23 mouse cellular contexts compared by ENCODE assay signal in genomic region chr11:5068126-5068971, GRCm38 (mm10). TPM values are rescaled to one million over a fixed set of nuclear protein-coding genes. Genes with fewer than 3 reads are reported as not detected.
A peak's percentile ranks its signal among the peaks of the same experiment; 100 is the strongest.
DNase-seq lines count a peak whose midpoint lies in the region; ATAC-seq and TF ChIP-seq lines count a peak whose summit lies in the region.
"Had no signal": no experiment of that assay in that cellular context is flagged by ENCODE, and none has a peak within 500 bp of the region (broad histone marks: within the 10 kb centered on the region; RNA-seq: fewer than 3 reads in every experiment).

No protein-coding gene starts in this region.

- ATAC-seq in intestine, postnatal 0 days, result no peak
- ATAC-seq in intestine, embryonic 16.5 days, result no peak
- peak; percentile 57 for ATAC-seq in liver, postnatal 0 days
- no peak for ATAC-seq in stomach, postnatal 0 days (ENCODE audit: low FRiP score, low TSS enrichment)
- ATAC-seq: intestine, embryonic 15.5 days had no signal

- H3K27me3 ChIP-seq in intestine, postnatal 0 days (replicated peaks; ENCODE audit: control insufficient read depth, insufficient read depth, low read length), result no peaks in the 10 kb centered on the region
- H3K27me3 ChIP-seq in intestine, embryonic 16.5 days (replicated peaks; ENCODE audit: control insufficient read depth, insufficient read depth, low read length), result no peaks in the 10 kb centered on the region
- peaks cover 14% of the 10 kb centered on the region for H3K27me3 ChIP-seq in liver, postnatal 0 days (ENCODE audit: insufficient read depth, low read length)
- no peaks in the 10 kb centered on the region for H3K27me3 ChIP-seq in stomach, postnatal 0 days (ENCODE audit: control insufficient read depth, insufficient read depth, low read length)
- H3K27me3 ChIP-seq: intestine, embryonic 15.5 days had no signal

- WGBS in intestine, postnatal 0 days, result 64% methylated on average over 9 of the region's 9 CpGs
- 80% methylated on average over 9 of the region's 9 CpGs for WGBS in intestine, embryonic 16.5 days
- WGBS in liver, postnatal 0 days (ENCODE audit: insufficient replicate concordance), result 57% methylated on average over 9 of the region's 9 CpGs
- WGBS in stomach, postnatal 0 days, result 74% methylated on average over 9 of the region's 9 CpGs

- H3K9me3 ChIP-seq in intestine, postnatal 0 days (ENCODE audit: control insufficient read depth), result no peaks in the 10 kb centered on the region
- H3K9me3 ChIP-seq in intestine, embryonic 16.5 days (ENCODE audit: control insufficient read depth, low read length), result no peaks in the 10 kb centered on the region
- H3K9me3 ChIP-seq in liver, postnatal 0 days (ENCODE audit: low read length), result no peaks in the 10 kb centered on the region
- no peaks in the 10 kb centered on the region for H3K9me3 ChIP-seq in stomach, postnatal 0 days (ENCODE audit: control insufficient read depth, low read length)
- H3K9me3 ChIP-seq: forebrain, embryonic 10.5 days; hindbrain, embryonic 15.5 days; intestine, embryonic 15.5 days; midbrain, embryonic 12.5 days had no signal

- H3K9ac ChIP-seq in intestine, postnatal 0 days (ENCODE audit: low read depth, low read length), result no peak overlapping the region
- H3K9ac ChIP-seq in intestine, embryonic 16.5 days (ENCODE audit: low read depth, low read length), result no peak overlapping the region
- no peak overlapping the region for H3K9ac ChIP-seq in liver, postnatal 0 days (replicated peaks)
- H3K9ac ChIP-seq in stomach, postnatal 0 days (ENCODE audit: low read length), result no peak overlapping the region
- H3K9ac ChIP-seq: hindbrain, embryonic 15.5 days; intestine, embryonic 15.5 days; midbrain, embryonic 12.5 days had no signal

- H3K36me3 ChIP-seq in intestine, postnatal 0 days (ENCODE audit: control insufficient read depth, insufficient read depth), result peaks cover 52% of the 10 kb centered on the region
- H3K36me3 ChIP-seq in intestine, embryonic 16.5 days (ENCODE audit: control insufficient read depth, insufficient read depth, low read length), result peaks cover 31% of the 10 kb centered on the region
- peaks cover 50% of the 10 kb centered on the region for H3K36me3 ChIP-seq in liver, postnatal 0 days (replicated peaks; ENCODE audit: insufficient read depth, low read length)
- H3K36me3 ChIP-seq in stomach, postnatal 0 days (ENCODE audit: control insufficient read depth, insufficient read depth, low read length), result peaks cover 29% of the 10 kb centered on the region

- no peak for TF ChIP-seq CTCF in intestine, postnatal 0 days (IDR thresholded peaks at IDR 0.05; ENCODE audit: low read depth)
- no peak for TF ChIP-seq CTCF in liver, postnatal 0 days (IDR thresholded peaks at IDR 0.05; ENCODE audit: low read depth)
- no peak for TF ChIP-seq CTCF in stomach, postnatal 0 days (IDR thresholded peaks at IDR 0.05; ENCODE audit: low read depth)

- H3K4me3 ChIP-seq in intestine, postnatal 0 days (ENCODE audit: low read depth, low read length), result no peak overlapping the region
- no peak overlapping the region for H3K4me3 ChIP-seq in intestine, embryonic 16.5 days (ENCODE audit: low read length)
- H3K4me3 ChIP-seq in brown adipose tissue, adult 24 weeks (ENCODE audit: insufficient read depth, low read depth, low read length), result no peak overlapping the region
- no peak overlapping the region for H3K4me3 ChIP-seq in liver, postnatal 0 days (ENCODE audit: low read depth, low read length)
- no peak overlapping the region for H3K4me3 ChIP-seq in stomach, postnatal 0 days (ENCODE audit: low read depth, low read length)
- H3K4me3 ChIP-seq: forebrain, embryonic 10.5 days; gastrocnemius, adult 2 months; hindbrain, embryonic 15.5 days; intestine, embryonic 15.5 days; midbrain, embryonic 12.5 days had no signal

- DNase-seq in 416B (ENCODE audit: low read depth), result peak; percentile 35
- DNase-seq in liver, postnatal 0 days, result no peak
- no peak for DNase-seq in gastrocnemius, postnatal 14 days
- DNase-seq in c-Kit-positive CD71-positive TER-119-positive erythroid progenitor cells, embryonic 14.5 days (ENCODE audit: low spot score), result no peak
- DNase-seq in stomach, postnatal 0 days (ENCODE audit: low spot score), result no peak
- DNase-seq: adrenal gland, postnatal 10 days; cerebellum, adult 18-20 months; cerebellum, postnatal 25 days; embryo, embryonic 11 days; gastrocnemius, adult 2 months; heart, adult 18-20 months; heart, postnatal 36 days; kidney, postnatal 10 days; layer of hippocampus, postnatal 36 days; right cerebral cortex, postnatal 14 days had no signal

- H3K27ac ChIP-seq in intestine, postnatal 0 days (ENCODE audit: low read depth, low read length), result peak overlapping the region; percentile 54; the same call in 1 of the 2 replicates
- no peak overlapping the region for H3K27ac ChIP-seq in intestine, embryonic 16.5 days (ENCODE audit: low read length)
- H3K27ac ChIP-seq in brown adipose tissue, adult 24 weeks (replicated peaks; ENCODE audit: low read depth, low read length), result 0 out of 2 replicates have a peak overlapping the region, but pooled peaks have one; percentile 5
- peak overlapping the region; percentile 20 for H3K27ac ChIP-seq in liver, postnatal 0 days (ENCODE audit: low read depth)
- no peak overlapping the region for H3K27ac ChIP-seq in stomach, postnatal 0 days (replicated peaks)
- H3K27ac ChIP-seq: forebrain, embryonic 10.5 days; gastrocnemius, adult 2 months; hindbrain, embryonic 15.5 days; intestine, embryonic 15.5 days; midbrain, embryonic 12.5 days had no signal

- intact Hi-C loops in gastrocnemius, postnatal 14 days (cut with DNase I; ENCODE audit: low total_unique reads), result no loop called here

- H3K4me1 ChIP-seq in intestine, postnatal 0 days (replicated peaks; ENCODE audit: control insufficient read depth, insufficient read depth, low read length), result peaks cover 9% of the 10 kb centered on the region
- peaks cover 12% of the 10 kb centered on the region; the same call in 1 of the 2 replicates for H3K4me1 ChIP-seq in intestine, embryonic 16.5 days (ENCODE audit: control insufficient read depth, insufficient read depth, low read length)
- H3K4me1 ChIP-seq in brown adipose tissue, adult 24 weeks (ENCODE audit: control insufficient read depth, insufficient read depth, insufficient read length, low read length), result peaks cover 11% of the 10 kb centered on the region
- H3K4me1 ChIP-seq in liver, postnatal 0 days (ENCODE audit: insufficient read depth), result peaks cover 16% of the 10 kb centered on the region
- H3K4me1 ChIP-seq in stomach, postnatal 0 days (replicated peaks; ENCODE audit: control insufficient read depth, insufficient read depth), result peaks cover 7% of the 10 kb centered on the region

- no peak for TF ChIP-seq EP300 in liver, postnatal 0 days (IDR thresholded peaks at IDR 0.05; ENCODE audit: low read depth)
- no peak for TF ChIP-seq EP300 in stomach, postnatal 0 days (optimal IDR thresholded peaks at IDR 0.05)

- H3K4me2 ChIP-seq in intestine, postnatal 0 days (replicated peaks; ENCODE audit: low read depth), result no peak overlapping the region
- no peak overlapping the region for H3K4me2 ChIP-seq in intestine, embryonic 16.5 days (ENCODE audit: low read depth, low read length)
- H3K4me2 ChIP-seq in liver, postnatal 0 days (ENCODE audit: low read depth, low read length), result no peak overlapping the region
- H3K4me2 ChIP-seq in stomach, postnatal 0 days (replicated peaks; ENCODE audit: low read depth), result no peak overlapping the region
- H3K4me2 ChIP-seq: hindbrain, embryonic 15.5 days; intestine, embryonic 15.5 days; midbrain, embryonic 12.5 days had no signal

RNA-seq across cellular contexts. Expression of gene Gas2l1, which starts 3.2 kb away (rescaled TPM):
- 18.9 and 22.8 TPM in 2 replicates for polyA plus RNA-seq in intestine, postnatal 0 days (2015; fragmentation: Nextera tagmentation; extraction: Ambion mirVana)
- 17.5 and 21.0 TPM in 2 replicates for polyA plus RNA-seq in intestine, embryonic 16.5 days (2015; fragmentation: Nextera tagmentation; extraction: Ambion mirVana)
- polyA plus RNA-seq in brown adipose tissue, adult 24 weeks (2012; ENCODE audit: insufficient read depth, insufficient read length, missing spikeins), result 17.7 and 20.5 TPM in 2 replicates
- 14.9 TPM in 2 replicates for polyA plus RNA-seq in liver, postnatal 0 days (2015; fragmentation: Nextera tagmentation; extraction: Ambion mirVana)
- 10 to 100 TPM in 1 of 2 experiments, 1 to 10 TPM in 1; 8.4 to 12.0 TPM for total RNA-seq in gastrocnemius, postnatal 14 days (2021)
- polyA plus RNA-seq in stomach, postnatal 0 days (2015; fragmentation: Nextera tagmentation; extraction: Ambion mirVana), result 21.4 and 24.8 TPM in 2 replicates

RNA-seq across cellular contexts. Expression of gene Rasl10a, which starts 10.4 kb away (rescaled TPM):
- polyA plus RNA-seq in intestine, postnatal 0 days (2015; fragmentation: Nextera tagmentation; extraction: Ambion mirVana), result 0.93 and 1.2 TPM in 2 replicates
- 0.69 and 0.71 TPM in 2 replicates for polyA plus RNA-seq in intestine, embryonic 16.5 days (2015; fragmentation: Nextera tagmentation; extraction: Ambion mirVana)
- 0.95 and 3.4 TPM in 2 replicates for polyA plus RNA-seq in brown adipose tissue, adult 24 weeks (2012; ENCODE audit: insufficient read depth, insufficient read length, missing spikeins)
- polyA plus RNA-seq in liver, postnatal 0 days (2015; fragmentation: Nextera tagmentation; extraction: Ambion mirVana), result 0.58 and 0.66 TPM in 2 replicates
- under 1 TPM in 1 of 2 experiments, not detected in 1; 0.25 TPM for total RNA-seq in gastrocnemius, postnatal 14 days (2021)
- polyA plus RNA-seq in stomach, postnatal 0 days (2015; fragmentation: Nextera tagmentation; extraction: Ambion mirVana), result 1.6 and 1.9 TPM in 2 replicates
- total RNA-seq: gastrocnemius, adult 2 months; megakaryocyte progenitor cell, adult 5-6 weeks had no signal

RNA-seq across cellular contexts. Expression of gene Rhbdd3, which starts 30.4 kb away (rescaled TPM):
- polyA plus RNA-seq in intestine, postnatal 0 days (2015; fragmentation: Nextera tagmentation; extraction: Ambion mirVana), result 17.1 and 17.5 TPM in 2 replicates
- polyA plus RNA-seq in intestine, embryonic 16.5 days (2015; fragmentation: Nextera tagmentation; extraction: Ambion mirVana), result 27.8 and 32.5 TPM in 2 replicates
- 14.4 and 18.4 TPM in 2 replicates for polyA plus RNA-seq in brown adipose tissue, adult 24 weeks (2012; ENCODE audit: insufficient read depth, insufficient read length, missing spikeins)
- polyA plus RNA-seq in liver, postnatal 0 days (2015; fragmentation: Nextera tagmentation; extraction: Ambion mirVana), result 14.4 and 14.9 TPM in 2 replicates
- total RNA-seq in gastrocnemius, postnatal 14 days (2021), result 10 to 100 TPM; 17.8 to 20.2 TPM
- polyA plus RNA-seq in stomach, postnatal 0 days (2015; fragmentation: Nextera tagmentation; extraction: Ambion mirVana), result 19.1 and 19.6 TPM in 2 replicates

RNA-seq across cellular contexts. Expression of gene Ewsr1, which starts 30.7 kb away (rescaled TPM):
- polyA plus RNA-seq in intestine, postnatal 0 days (2015; fragmentation: Nextera tagmentation; extraction: Ambion mirVana), result 185 and 196 TPM in 2 replicates
- 499 and 529 TPM in 2 replicates for polyA plus RNA-seq in intestine, embryonic 16.5 days (2015; fragmentation: Nextera tagmentation; extraction: Ambion mirVana)
- polyA plus RNA-seq in brown adipose tissue, adult 24 weeks (2012; ENCODE audit: insufficient read depth, insufficient read length, missing spikeins), result 121 and 140 TPM in 2 replicates
- 146 and 157 TPM in 2 replicates for polyA plus RNA-seq in liver, postnatal 0 days (2015; fragmentation: Nextera tagmentation; extraction: Ambion mirVana)
- total RNA-seq in gastrocnemius, postnatal 14 days (2021), result 10 to 100 TPM; 87.0 to 90.4 TPM
- polyA plus RNA-seq in stomach, postnatal 0 days (2015; fragmentation: Nextera tagmentation; extraction: Ambion mirVana), result 231 and 235 TPM in 2 replicates

Comparison
In these comparisons a context has a peak if more than half of its experiments do, and no peak if none do; other contexts are left out.
1. H3K27ac ChIP-seq: peak in intestine, postnatal 0 days (single experiment), brown adipose tissue, adult 24 weeks (single experiment) and liver, postnatal 0 days (single experiment); none in intestine, embryonic 16.5 days (single experiment) and stomach, postnatal 0 days (single experiment).